Mouse (Mus musculus) megakaryocyte progenitor cell, adult 5-6 weeks (primary cell): ENCODE measurements at regions not wholly inside any gene's neighbourhood (a gene's known extent, or its start where the extent isn't known, plus 50 kb on each side); places are given as distances from the start of the nearest gene placed in this dataset.
"Not testable (repeated sequence)": the region's sequence is repeated elsewhere in the genome, so short reads cannot be mapped to it uniquely, and the experiment has no call there.

Source experiments
- ATAC-seq: replicated peaks from 2 replicates; pipeline ENCODE4 v1.8.0; 2016; ENCODE audit warnings: mild to moderate bottlenecking, moderate TSS enrichment, inconsistent platforms; ENCODE audit not compliant: poor library complexity

GRCm38 (mm10) chrX:50675356-50675755 is 165.5 kb upstream of the Stk26 start:
- peak; percentile 71 for ATAC-seq

- ATAC-seq: peak; percentile 94
These were observed 182.8 kb upstream of the Stk26 start for GRCm38 (mm10) chrX:50657835-50658565.

- ATAC-seq: no peak
These were observed 183.5 kb upstream of the Stk26 start for GRCm38 (mm10) chrX:50657180-50657834.

GRCm38 (mm10) chrX:50655380-50655779 is 185.5 kb upstream of the Stk26 start:
- ATAC-seq: not testable (repeated sequence)

GRCm38 (mm10) chrX:50641347-50641746 is 199.5 kb upstream of the Stk26 start:
- ATAC-seq: no peak

- no peak for ATAC-seq
These were observed 205.2 kb upstream of the Stk26 start for GRCm38 (mm10) chrX:50635634-50636033.

GRCm38 (mm10) chrX:50634842-50635615 is 205.8 kb upstream of the Stk26 start:
- ATAC-seq: peak; percentile 100

- ATAC-seq: no peak
These were observed 204.2 kb upstream of the Olfr1324 start for GRCm38 (mm10) chrX:50632536-50632935.

GRCm38 (mm10) chrX:50625336-50625735 is 197.0 kb upstream of the Olfr1324 start:
- no peak for ATAC-seq

- ATAC-seq: no peak
These were observed 194.7 kb upstream of the Olfr1324 start for GRCm38 (mm10) chrX:50622984-50623455.

- ATAC-seq: no peak
These were observed 192.6 kb upstream of the Olfr1324 start for GRCm38 (mm10) chrX:50620909-50621308.

- ATAC-seq: peak; percentile 65
These were observed 191.6 kb upstream of the Olfr1324 start for GRCm38 (mm10) chrX:50619919-50620318.

- ATAC-seq: peak; percentile 51
These were observed 190.6 kb upstream of the Olfr1324 start for GRCm38 (mm10) chrX:50618936-50619335.

- not testable (repeated sequence) for ATAC-seq
These were observed 188.6 kb upstream of the Olfr1324 start for GRCm38 (mm10) chrX:50616920-50617319.

GRCm38 (mm10) chrX:50614874-50615273 is 186.6 kb upstream of the Olfr1324 start:
- ATAC-seq: peak; percentile 59

- ATAC-seq: not testable (repeated sequence)
These were observed 186.1 kb upstream of the Olfr1324 start for GRCm38 (mm10) chrX:50614367-50614766.

GRCm38 (mm10) chrX:50611765-50612591 is 183.7 kb upstream of the Olfr1324 start:
- ATAC-seq: peak; percentile 71

- not testable (repeated sequence) for ATAC-seq
These were observed 179.8 kb upstream of the Olfr1324 start for GRCm38 (mm10) chrX:50608141-50608540.

- peak; percentile 51 for ATAC-seq
These were observed 179.3 kb upstream of the Olfr1324 start for GRCm38 (mm10) chrX:50607636-50608035.

GRCm38 (mm10) chrX:50605517-50605916 is 177.2 kb upstream of the Olfr1324 start:
- ATAC-seq: peak; percentile 74

- ATAC-seq: not testable (repeated sequence)
These were observed 176.7 kb upstream of the Olfr1324 start for GRCm38 (mm10) chrX:50604995-50605394.
